Mouse (Mus musculus) adipocyte (in vitro differentiated cells): ENCODE data around the gene 1600012H06Rik.
"Not testable (repeated sequence)": the region's sequence is repeated elsewhere in the genome, so short reads cannot be mapped to it uniquely, and the experiment has no call there.

ENCODE experiments used
- DNase-seq: peaks from one replicate; pipeline ENCODE4 v3.0.0-alpha.2; 2016; ENCODE audit warnings: low spot score

Gene 1600012H06Rik

GRCm38 (mm10) chr17:14943009-14943728 is at the start of gene 1600012H06Rik, which contains the start of gene Wdr27:
1600012H06Rik (plus strand) TSS chr17:14943184.
Wdr27 (minus strand) TSS chr17:14943158.
- peak; percentile 100 for DNase-seq

GRCm38 (mm10) chr17:14895058-14895457 is 47.9 kb upstream of the 1600012H06Rik start:
- DNase-seq, result not testable (repeated sequence)

GRCm38 (mm10) chr17:14898972-14899371 is 44.0 kb upstream of the 1600012H06Rik start:
- no peak for DNase-seq

- no peak for DNase-seq
Measured at GRCm38 (mm10) chr17:14903212-14903611, 39.8 kb upstream of the 1600012H06Rik start.

- DNase-seq, result no peak
Measured at GRCm38 (mm10) chr17:14904206-14904605, 38.8 kb upstream of the 1600012H06Rik start.

GRCm38 (mm10) chr17:14904637-14905265 is 38.2 kb upstream of the 1600012H06Rik start:
- peak; percentile 92 for DNase-seq

GRCm38 (mm10) chr17:14906611-14907010 is 36.4 kb upstream of the 1600012H06Rik start:
- DNase-seq, result peak; percentile 77

- DNase-seq, result no peak
Measured at GRCm38 (mm10) chr17:14907136-14907535, 35.8 kb upstream of the 1600012H06Rik start.

GRCm38 (mm10) chr17:14909331-14909730 is 33.7 kb upstream of the 1600012H06Rik start:
- DNase-seq, result no peak

- no peak for DNase-seq
Measured at GRCm38 (mm10) chr17:14910771-14911170, 32.2 kb upstream of the 1600012H06Rik start.

GRCm38 (mm10) chr17:14912420-14912819 is 30.6 kb upstream of the 1600012H06Rik start:
- no peak for DNase-seq

GRCm38 (mm10) chr17:14912981-14913380 is 30.0 kb upstream of the 1600012H06Rik start:
- DNase-seq, result no peak

GRCm38 (mm10) chr17:14914401-14914800 is 28.6 kb upstream of the 1600012H06Rik start:
- no peak for DNase-seq

- DNase-seq, result no peak
Measured at GRCm38 (mm10) chr17:14917866-14918265, 25.1 kb upstream of the 1600012H06Rik start.

- no peak for DNase-seq
Measured at GRCm38 (mm10) chr17:14921582-14921981, 21.4 kb upstream of the 1600012H06Rik start.

GRCm38 (mm10) chr17:14927644-14928218 is 15.3 kb upstream of the 1600012H06Rik start:
- DNase-seq, result no peak

- no peak for DNase-seq
Measured at GRCm38 (mm10) chr17:14928631-14929030, 14.4 kb upstream of the 1600012H06Rik start.

GRCm38 (mm10) chr17:14930697-14931096 is 12.3 kb upstream of the 1600012H06Rik start:
- DNase-seq, result no peak

GRCm38 (mm10) chr17:14931469-14931868 is 11.5 kb upstream of the 1600012H06Rik start:
- DNase-seq, result no peak

GRCm38 (mm10) chr17:14935280-14935679 is 7.7 kb upstream of the 1600012H06Rik start:
- DNase-seq, result not testable (repeated sequence)

- DNase-seq, result no peak
Measured at GRCm38 (mm10) chr17:14935841-14936605, 7.0 kb upstream of the 1600012H06Rik start.

GRCm38 (mm10) chr17:14942181-14942580 is 803 bp upstream of the 1600012H06Rik start:
- not testable (repeated sequence) for DNase-seq
